Mouse (Mus musculus): ENCODE measurements around the gene Shank3.

The Shank3 gene

DNA sequence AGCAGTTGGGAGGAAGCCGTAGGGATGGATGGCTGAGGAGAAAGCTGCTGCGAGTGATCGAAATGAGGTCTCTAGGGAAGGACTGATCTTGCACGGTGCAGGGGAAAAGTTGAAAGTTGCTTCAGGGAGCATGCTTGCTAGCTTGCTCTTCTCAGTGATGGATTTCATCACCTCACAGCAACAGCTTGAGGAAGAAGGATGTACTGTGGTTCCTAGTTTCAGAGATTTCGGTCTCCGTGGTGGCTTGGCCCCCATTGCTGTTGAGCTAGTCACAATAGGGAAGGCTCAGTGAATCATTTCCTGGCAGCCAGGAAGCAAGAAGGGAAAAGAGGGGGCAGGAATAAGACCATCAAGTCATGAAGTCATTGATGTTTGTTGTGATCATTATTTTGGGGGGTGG lies 56.2 kb downstream of the Shank3 start:
- DNase-seq (ENCODE audit: extremely low spot score, low read depth, low spot score) = no peak

DNA sequence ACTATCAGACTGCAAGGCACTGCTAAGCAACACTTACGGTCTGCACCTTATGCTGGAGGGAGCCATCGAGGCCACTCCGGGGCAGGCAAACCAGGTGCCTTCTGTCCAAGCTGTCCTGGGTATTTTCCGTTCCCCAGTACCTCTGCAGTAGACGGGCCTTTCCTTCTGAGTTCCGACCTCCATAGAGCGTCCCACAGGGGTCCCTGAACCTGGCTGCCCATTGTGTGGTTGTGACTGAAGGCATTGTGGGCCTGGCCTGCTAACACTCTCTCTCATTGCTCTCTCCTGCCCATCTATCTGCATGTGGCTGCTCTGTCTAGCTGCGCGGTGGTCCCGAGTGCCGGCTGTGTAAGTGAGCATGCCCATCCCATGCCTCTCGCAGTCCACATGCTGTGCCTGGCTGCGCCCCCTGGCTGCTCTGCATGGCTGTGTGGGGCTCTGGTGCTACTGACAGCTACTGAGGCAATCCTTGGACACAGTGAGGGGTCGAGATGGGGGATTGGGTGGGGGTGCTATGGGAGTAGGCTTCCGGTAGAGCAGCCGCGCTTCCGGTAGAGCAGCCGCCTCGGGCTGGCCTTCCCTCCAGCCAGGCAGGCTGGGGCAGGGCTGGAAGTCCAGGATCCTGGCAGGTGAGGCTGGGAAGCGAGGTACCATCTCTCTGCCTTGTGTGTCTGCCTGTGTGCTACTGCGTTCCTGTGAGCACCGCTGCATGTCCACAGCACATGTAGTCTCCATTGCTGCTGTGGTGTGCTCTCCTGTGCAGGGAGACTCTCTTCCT lies 57.2 kb downstream of the Shank3 start:
- no peak for DNase-seq (ENCODE audit: extremely low spot score, low read depth, low spot score)

DNA sequence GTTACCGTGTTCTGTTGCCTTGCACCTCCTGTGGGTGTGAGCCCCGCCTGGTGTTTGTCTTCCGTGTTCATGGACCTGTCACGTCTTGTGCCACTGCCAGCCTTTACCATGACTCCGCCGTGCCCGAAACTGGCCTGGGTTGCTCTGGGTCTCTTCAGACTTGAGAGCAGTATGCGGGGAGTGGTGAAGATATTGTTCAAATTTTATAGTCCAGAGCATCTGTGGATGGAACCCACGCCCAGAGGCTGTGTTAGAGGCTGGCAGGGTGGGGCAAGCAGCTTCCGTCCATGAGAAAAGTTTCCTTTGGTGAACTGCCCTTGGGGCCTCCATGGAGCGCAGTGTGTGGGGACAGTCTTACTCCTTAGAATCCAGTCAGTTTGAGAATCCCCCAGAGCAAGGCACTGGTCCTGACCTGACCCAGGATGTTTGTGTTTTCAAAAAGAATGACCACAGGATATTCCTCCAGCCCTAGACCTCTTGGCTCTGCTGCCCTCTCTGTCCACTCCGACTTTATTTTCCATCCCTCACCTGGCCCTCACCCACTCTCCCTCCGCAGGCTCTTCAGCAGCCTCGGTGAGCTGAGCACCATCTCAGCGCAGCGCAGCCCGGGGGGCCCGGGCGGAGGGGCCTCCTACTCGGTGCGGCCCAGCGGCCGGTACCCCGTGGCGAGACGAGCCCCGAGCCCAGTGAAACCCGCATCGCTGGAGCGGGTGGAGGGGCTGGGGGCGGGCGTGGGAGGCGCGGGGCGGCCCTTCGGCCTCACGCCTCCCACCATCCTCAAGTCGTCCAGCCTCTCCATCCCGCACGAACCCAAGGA lies 58.0 kb downstream of the Shank3 start:
- DNase-seq (ENCODE audit: extremely low spot score, low read depth, low spot score) = no peak

DNA sequence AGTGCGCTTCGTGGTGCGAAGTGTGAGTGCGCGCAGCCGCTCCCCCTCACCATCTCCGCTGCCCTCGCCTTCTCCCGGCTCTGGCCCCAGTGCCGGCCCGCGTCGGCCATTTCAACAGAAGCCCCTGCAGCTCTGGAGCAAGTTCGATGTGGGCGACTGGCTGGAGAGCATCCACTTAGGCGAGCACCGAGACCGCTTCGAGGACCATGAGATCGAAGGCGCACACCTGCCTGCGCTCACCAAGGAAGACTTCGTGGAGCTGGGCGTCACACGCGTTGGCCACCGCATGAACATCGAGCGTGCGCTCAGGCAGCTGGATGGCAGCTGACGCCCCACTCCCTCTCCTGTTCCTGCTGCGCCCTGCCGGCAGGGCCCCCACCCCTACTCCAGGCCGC lies 58.6 kb downstream of the Shank3 start:
- DNase-seq (ENCODE audit: extremely low spot score, low read depth, low spot score) = no peak

DNA sequence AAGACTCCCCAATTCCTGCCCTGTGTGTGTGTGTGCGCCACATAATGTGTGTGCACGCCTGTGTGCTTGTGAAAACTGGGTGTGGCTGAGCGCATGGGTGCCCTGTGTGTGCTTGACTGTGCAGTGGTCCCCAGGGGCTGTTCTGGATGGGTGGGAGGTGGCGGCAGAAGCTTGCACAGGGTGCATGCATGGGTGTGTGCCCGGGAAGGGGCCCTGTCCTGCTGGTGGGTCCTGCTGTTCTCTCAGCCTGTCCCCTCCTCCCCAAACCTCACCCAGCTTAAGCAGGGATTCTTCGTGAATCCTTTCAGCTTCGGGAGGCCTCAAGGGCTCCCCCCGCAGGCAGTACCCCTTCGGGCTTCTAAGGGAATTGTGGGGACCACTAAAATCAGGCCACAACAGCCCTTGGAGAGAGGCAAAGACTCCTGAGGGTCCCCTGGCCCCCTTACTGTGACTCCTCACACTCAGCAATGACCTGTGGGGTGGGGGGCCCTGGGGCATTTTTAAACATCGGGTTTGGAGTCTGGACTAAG lies 59.8 kb downstream of the Shank3 start:
- no peak for DNase-seq (ENCODE audit: extremely low spot score, low read depth, low spot score)

DNA sequence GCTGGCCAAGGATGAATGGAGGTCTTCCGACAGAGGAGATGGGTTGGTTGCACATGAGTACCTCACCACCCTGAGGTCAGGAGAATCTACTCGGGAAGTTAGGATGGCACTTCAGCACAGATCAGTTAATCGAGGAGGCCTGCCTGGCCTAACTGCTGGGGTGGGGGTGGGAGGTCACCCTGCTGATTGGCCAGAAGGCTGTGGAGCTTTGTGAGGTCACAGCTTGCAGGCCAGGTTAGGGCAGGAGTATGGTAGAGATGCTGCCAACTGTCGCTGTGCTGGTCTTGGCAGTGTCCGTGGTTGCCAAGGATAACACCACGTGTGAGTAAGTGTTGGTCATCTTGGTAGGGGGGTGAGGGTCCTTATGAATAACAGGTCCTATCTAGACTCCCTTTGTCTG lies 68.7 kb downstream of the Shank3 start, which contains the start of gene Acr:
TSS of gene Acr (plus strand) at position 213 of the 400 bp plus-strand sequence.
- no peak for DNase-seq (ENCODE audit: extremely low spot score, low read depth, low spot score)

DNA sequence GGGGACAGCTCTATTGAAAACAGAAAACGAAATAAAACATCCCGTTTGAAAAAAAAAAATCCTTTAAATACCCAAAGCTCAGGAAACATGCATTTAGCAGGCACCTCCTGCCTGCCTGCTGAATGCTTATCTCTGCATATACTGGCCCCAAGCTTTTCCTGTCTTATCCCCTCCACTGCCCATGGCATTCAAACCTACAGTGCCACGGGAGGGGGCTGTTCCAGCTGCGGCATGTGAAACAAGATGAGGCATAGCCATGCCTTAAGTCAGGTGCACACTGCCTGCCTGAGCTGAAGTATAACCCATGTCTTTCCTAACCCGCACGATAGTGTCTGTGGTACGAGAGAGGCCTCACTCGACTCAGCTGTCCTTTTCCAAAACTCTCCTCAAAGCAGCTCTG lies 72.7 kb downstream of the Shank3 start:
- no peak for DNase-seq (ENCODE audit: extremely low spot score, low read depth, low spot score)

DNA sequence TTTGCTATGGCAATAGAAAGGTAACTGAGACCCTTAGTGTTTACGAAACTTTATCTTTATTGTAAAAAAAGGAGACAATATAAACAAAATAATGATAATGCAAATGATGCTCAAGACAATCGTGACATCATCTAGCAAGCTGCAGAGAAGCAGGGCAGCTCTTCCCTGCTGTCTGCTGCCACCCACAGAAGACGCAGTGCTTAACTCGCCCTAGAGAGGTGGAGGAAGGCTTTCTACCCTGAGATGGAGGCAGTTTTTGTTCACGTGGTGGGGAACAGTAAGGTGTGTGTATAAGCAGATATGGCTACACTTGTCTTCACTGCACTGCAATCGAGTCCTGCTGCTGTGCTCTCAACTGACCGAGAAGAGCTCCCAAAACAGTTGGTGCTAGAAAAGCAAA lies 83.1 kb downstream of the Shank3 start:
- DNase-seq (ENCODE audit: extremely low spot score, low read depth, low spot score) = no peak

DNA sequence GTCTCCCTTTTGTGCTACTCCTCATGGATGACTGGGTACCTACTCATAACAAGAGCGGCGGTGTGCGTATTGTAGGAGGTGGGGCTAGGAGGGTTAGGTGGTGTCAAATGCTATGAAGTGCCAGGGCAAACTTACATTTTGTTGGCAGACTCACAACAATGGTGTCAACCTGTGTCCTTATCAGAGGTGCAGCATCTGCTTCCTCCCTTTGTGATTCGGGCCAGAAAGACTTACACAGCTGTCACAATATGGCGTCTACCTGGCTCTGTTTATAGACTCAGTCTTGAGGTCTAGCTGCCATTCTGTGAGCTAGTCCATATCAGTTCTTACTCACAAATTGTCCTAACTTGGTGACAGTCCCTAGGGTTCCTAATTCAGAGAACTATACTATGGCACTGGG lies 85.7 kb downstream of the Shank3 start:
- DNase-seq (ENCODE audit: extremely low spot score, low read depth, low spot score) = no peak

DNA sequence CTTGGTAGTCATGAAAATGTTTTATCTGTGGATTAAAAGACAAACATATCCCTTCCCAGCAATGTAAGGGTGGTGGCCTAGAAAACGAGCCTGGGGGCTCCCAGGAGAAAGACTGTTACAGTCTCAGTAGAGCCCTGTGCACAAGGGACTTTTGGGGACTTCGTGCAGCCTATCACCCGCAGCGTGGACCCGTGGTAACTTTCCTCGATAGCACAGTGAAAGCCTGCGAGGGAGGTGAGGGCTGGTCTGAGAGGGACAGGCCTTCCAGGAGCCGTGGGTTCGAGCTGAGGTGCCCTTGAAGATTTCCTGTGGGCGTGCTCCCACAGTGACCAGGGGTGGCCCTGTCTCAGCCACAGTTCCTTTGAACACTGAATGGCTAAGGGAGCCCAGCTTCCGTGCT lies 86.2 kb downstream of the Shank3 start:
- no peak for DNase-seq (ENCODE audit: extremely low spot score, low read depth, low spot score)

DNA sequence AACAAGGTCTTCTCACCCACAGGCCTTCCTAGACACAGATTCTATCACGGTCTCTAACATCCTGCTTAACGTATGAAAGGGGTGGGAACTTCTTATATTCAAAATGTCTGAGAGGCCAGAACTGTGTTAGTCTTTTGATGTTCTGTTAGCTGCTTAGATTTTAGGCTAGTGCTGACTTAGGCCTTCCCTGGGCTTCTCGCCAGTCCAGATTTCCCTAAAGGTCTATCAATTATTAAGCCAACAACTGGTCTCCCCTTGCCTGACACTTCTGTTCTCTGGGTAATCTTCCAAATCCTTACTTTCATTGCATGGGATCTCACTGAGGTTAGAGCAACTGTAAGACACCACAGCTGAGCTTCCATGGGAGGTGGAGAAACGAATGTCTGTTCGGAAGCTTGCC lies 89.7 kb downstream of the Shank3 start:
- DNase-seq (ENCODE audit: extremely low spot score, low read depth, low spot score) = no peak

DNA sequence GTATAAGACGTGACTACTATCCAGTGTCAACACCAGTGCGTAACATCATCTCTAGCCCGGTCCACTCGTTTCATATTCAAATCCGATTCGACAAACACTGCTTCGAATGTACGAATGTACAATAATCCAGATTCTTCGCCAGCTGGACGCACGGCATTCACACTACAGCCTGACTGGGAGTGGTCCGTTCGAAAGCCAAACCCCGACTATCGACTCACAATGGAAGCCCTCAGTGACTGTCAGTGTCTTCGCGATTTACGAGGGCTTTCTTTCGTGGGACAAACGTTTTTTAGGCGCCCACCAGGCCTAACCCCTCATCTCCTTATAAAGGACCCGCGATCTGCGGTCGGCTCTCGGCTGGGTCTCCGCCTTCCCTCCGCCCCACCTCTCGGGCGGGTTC lies 91.9 kb downstream of the Shank3 start:
- DNase-seq (ENCODE audit: extremely low spot score, low read depth, low spot score) = no peak

DNA sequence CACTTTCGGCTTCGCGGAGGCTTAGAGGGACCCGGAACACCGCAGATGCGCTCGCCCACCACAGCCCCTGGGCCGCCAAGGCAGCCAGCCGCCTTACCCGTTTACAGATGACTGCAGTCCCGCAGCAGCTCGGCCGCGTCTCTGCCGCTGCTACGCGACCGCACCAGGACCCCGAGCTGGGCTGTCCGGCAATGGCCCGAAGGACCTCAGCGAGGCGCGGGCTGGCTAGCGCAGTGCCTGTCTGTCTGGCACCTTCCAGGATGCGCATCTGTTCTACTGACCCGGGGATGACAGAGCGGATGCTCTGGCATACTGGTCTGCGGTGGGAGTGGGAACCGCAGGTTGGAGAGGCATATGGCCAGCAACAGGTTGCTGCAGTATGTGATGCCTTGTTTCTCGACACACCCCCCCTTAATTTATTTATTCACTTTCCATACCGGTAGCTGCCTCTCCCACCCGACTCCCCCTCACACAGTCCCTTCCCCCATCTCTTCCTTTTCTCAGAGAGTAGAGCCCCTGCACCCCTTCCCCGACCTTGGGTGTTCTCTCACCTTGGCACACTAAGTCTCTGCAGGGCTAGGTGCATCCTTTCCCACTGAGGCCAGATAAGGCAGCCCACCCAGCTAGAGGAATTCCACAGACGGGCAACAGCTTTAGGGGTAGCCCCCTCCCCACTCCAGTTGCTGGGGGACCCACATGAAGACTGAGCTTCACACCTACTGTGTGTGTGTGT lies 92.5 kb downstream of the Shank3 start, which contains the start of gene Rabl2:
TSS of gene Rabl2 (minus strand) at position 201 of the 733 bp plus-strand sequence.
- DNase-seq (ENCODE audit: extremely low spot score, low read depth, low spot score) = peak; percentile 54

DNA sequence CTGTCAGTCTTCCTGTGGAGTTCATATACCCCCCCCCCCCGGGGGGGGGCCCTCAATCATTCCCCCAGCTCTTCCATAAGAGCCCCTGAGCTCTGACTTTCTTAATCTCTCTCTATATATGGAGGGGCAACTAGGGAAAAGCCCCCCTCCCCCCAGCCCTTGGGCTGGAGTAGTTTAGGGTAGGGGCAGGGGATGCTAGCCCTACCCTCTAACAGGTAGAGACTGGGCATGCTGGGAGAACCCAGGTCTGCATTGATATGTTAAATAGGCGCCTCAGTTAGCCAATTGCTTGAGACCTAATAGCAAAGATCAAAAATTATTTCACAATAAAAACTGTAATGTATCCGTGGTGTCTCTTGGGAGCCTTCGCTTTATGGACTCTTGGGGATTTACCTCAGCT lies 93.1 kb downstream of the Shank3 start:
- DNase-seq (ENCODE audit: extremely low spot score, low read depth, low spot score) = no peak

DNA sequence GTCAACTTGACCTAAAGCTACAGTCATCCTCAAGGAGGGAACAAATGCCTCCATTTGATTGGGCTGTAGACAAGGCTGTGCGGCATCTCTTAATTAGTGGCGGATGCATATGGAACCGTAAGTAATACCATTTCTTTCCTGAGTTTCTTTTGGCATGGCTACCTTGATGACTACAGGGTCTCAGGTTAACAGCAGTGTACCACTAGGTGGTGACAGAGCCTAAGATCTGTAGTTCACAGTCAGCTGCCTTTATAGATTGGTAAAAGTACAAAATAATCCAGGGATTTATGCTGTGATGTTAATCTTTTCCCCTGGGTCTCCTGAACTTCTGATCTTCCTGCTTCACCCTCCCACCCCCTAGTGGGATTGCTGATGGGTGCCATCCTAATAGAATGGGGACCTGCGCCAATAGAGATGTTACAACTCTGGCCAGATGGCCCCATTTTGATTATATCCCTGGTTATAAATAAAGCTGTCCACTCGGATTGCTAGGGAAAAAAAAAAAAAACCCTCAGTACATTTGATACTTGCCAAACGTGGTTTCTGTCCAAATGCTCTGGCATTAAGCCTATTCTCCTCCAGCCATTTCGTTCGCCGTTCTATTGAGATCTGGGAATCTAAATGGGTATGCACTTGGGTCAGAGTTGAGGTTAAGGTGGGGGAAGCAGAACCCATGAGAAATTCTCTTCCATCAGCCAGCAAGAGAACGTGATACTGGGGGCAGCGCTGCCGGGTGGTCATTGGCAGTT lies 106.6 kb downstream of the Shank3 start:
- no peak for DNase-seq (ENCODE audit: extremely low spot score, low read depth, low spot score)

DNA sequence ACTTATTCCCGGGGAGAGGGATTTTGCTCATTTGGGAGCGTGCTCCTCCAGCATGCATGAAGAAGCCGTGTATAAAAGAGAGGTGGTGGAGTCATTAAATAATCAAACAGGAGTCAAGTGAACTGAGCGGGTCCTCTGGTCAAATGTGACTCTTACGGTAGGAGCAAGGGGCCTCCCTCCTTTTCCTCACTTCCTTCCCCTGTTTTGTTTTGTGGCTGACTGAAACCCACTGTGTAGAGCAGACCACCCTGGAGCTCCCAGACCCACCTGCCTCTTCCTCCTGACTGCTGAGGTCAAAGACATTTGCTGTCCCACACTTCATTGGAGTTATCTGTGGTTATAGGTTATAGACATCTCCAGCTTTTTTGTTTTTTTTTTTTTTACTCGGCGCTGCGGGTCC lies 108.1 kb downstream of the Shank3 start:
- DNase-seq (ENCODE audit: extremely low spot score, low read depth, low spot score) = no peak

DNA sequence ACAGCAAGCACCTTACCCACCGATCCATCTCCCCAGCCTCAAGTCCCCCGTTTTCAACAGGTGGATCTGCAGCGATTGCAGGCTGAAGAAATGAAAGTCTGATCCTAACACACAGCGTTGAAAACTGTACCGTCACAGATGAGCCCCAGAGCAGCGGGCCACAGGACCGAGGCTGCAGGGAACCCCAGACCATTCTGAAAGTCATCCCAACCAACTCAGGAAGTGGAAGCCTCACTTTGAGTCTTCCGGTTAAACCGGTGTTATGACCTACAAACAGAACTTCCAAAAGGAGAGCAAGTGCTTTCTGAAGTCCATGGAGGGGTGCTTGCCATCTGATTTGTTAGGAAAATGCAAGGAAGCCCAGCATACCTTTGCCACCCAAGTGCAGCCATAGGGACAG lies 108.5 kb downstream of the Shank3 start:
- DNase-seq (ENCODE audit: extremely low spot score, low read depth, low spot score) = no peak

Measured in hindlimb bud, embryonic 11.5 days (tissue).